Mouse (Mus musculus) spleen, embryonic (tissue): ENCODE measurements around the gene Mkrn3.

ENCODE experiments used
- CTCF ChIA-PET: fragments of 350-600 bp; sonication (Branson Sonifier 250); formaldehyde crosslinking; loops from one replicate; lab custom pipeline; 2022; lab: Charles Lee

Mkrn3 gene

DNA sequence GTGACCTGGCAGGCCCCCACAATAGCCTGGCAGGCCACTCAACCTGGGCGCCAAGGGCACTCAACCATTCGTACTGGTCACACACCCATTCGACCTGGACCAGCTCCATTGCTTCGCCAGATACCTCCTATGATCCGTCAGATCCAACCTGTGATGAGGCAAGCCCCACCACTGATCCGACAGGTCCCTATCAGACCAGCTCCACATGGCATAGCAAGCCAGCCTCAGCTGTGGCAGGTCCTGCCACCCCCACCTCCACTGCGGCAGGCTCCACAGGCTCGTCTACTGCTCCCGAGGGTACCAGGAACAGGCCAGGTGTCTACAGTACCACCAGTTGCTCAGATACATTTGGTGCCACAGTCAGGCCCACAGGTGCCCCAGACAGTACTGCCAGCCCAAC lies 41.4 kb downstream of the Mkrn3 start:
- CTCF ChIA-PET, result no interaction called here

DNA sequence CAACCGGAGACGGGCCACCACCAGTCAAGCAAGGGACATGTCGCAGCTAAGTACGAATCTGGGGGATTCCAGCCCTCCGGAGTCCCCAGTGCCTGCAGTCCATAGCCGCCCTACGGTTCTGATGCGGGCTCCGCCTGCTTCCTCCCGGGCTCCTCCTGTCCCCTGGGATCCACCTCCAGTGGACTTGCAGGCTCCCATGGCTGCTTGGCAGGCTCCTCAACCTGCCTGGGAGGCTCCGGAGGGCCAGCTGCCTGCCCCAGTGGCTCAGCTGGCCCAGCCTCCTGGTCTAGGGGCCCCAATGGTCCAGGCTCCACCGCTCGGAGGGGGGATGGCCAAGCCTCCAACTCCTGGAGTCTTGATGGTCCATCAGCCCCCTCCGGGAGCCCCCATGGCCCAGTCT lies 42.6 kb downstream of the Mkrn3 start:
- CTCF ChIA-PET, result no interaction called here

DNA sequence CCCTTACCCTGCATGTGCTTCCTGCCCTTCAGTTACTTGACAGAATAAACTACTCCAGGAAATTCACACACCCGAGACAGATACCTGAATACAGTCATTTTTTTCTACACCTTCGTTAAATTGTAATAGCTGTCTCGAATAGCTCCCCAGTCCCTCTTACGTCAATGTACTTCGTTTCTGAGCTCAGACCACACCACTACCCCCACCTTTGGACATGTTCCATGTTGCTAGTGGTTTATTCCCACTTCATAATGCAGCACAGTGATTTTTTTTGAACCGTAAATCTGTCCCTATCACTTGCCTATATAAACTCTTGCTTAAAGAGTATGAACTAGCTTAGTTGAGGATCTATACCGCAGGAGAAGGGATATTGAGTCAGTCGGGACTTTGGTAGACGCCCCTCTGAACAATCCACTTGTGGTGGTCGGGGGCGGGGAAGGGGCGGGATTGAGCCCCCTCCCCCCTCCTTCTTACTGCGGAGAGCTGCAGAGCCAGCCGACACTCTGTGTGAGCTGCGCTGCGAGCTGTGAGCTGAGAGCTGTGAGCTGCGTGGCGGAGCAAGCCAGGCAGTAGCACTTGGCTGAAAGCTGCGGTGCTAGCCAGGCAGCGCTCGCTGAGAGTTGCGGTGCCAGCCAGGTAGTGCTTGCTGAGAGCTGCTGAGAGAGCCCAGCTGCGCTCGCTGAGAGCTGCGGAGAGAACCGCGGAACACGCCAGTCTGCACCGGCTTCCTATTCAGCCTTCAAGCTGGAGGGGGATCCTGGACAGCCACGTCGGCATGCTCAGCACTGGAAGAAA lies 43.2 kb downstream of the Mkrn3 start, which contains the start of gene Magel2:
Gene Magel2, plus strand, starts transcription at position 501 of the 795 bp plus-strand sequence.
- CTCF ChIA-PET, result no interaction called here

DNA sequence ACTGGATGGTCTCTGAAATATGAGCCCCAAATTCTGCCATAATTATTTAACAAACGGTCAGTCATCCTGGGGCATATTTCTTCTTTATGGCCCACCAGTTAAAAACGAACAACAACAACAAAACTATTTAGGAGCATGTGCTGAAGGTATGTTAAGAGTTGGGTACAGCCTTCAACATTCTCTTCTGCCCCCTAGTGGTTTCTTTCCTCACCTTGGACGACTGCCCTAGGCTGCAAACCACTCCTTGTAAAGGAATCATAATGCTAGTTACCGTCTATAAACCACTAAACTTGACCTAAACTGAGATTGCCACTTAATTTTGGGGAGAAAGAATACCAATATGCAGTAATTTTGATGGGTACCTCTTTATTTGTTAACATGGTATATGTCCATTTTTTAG lies 44.3 kb downstream of the Mkrn3 start:
- CTCF ChIA-PET, result no interaction called here
